Mouse (Mus musculus) liver, embryonic 11.5 days (tissue): ENCODE measurements around the gene 4930404H24Rik. TPM values are rescaled to one million over a fixed set of nuclear protein-coding genes. Genes with fewer than 3 reads are reported as not detected.

ENCODE experiments used
- ATAC-seq: fragments of 200-750 bp; cut with Nextera tagmentation; replicated peaks from 2 replicates; pipeline ENCODE4 v1.8.0; 2017; ENCODE audit warnings: moderate number of reproducible peaks, mild to moderate bottlenecking, moderate TSS enrichment, moderate library complexity; ENCODE audit not compliant: low FRiP score
- DNase-seq: peaks from one replicate; pipeline ENCODE4 v3.0.0-alpha.2; 2017; ENCODE audit warnings: low spot score
- H3K27ac ChIP-seq: fragments of 300-500 bp; sonication (generic); 2 replicates; pipeline ENCODE4 v1.5.1; 2014; ENCODE audit warnings: mild to moderate bottlenecking, low read depth, low read length, control low read depth
- H3K27me3 ChIP-seq: fragments of 300-500 bp; sonication (generic); replicated peaks from 2 replicates; pipeline ENCODE4 v1.6.1; 2014; ENCODE audit warnings: low read length, mixed read lengths; ENCODE audit not compliant: control insufficient read depth, insufficient read depth
- H3K36me3 ChIP-seq: fragments of 300-500 bp; sonication (generic); 2 replicates; pipeline ENCODE4 v1.6.1; 2014; ENCODE audit warnings: mild to moderate bottlenecking, low read length, moderate library complexity, mixed read lengths; ENCODE audit not compliant: control insufficient read depth, insufficient read depth
- H3K4me1 ChIP-seq: fragments of 300-500 bp; sonication (generic); replicated peaks from 2 replicates; pipeline ENCODE4 v1.6.1; 2014; ENCODE audit warnings: low read length, mixed read lengths; ENCODE audit not compliant: control insufficient read depth, insufficient read depth
- H3K4me2 ChIP-seq: fragments of 300-500 bp; sonication (generic); 2 replicates; pipeline ENCODE4 v1.6.1; 2014; ENCODE audit warnings: mild to moderate bottlenecking, control low read depth, moderate library complexity
- H3K4me3 ChIP-seq: fragments of 300-500 bp; sonication (generic); 2 replicates; pipeline ENCODE4 v1.5.1; 2014; ENCODE audit warnings: low read depth, low read length, control low read depth
- H3K9ac ChIP-seq: fragments of 300-500 bp; sonication (generic); 2 replicates; pipeline ENCODE4 v1.6.1; 2014; ENCODE audit warnings: low read depth, low read length, control low read depth
- H3K9me3 ChIP-seq: fragments of 300-500 bp; sonication (generic); 2 replicates; pipeline ENCODE4 v1.6.1; 2016; ENCODE audit warnings: low read length, inconsistent platforms, mixed read lengths; ENCODE audit not compliant: control insufficient read depth
- WGBS: fragments of 180-500 bp; shearing (Covaris S2); extraction: QIAGEN DNeasy Blood & Tissue Kit; methylation state at CpG from one replicate; pipeline ENCODE4 v1.1.7; 2014; 5-methylcytosine and 5-hydroxymethylcytosine counted together
- polyA plus RNA-seq: library from polyadenylated mRNA; unstranded; fragments of >200 nt; fragmentation: Nextera tagmentation; extraction: Ambion mirVana; gene quantifications from 2 replicates; pipeline ENCODE4 v1.2.1, GENCODE M21; 2014

Gene 4930404H24Rik
- polyA plus RNA-seq, 1 experiment from 2014 or later, result not detected

- H3K9ac ChIP-seq, result no peak overlapping the region
- DNase-seq (no peak), ATAC-seq (no peak)
- H3K9me3 ChIP-seq, result no peaks in the 10 kb centered on the region
- peaks cover 81% of the 10 kb centered on the region for H3K4me1 ChIP-seq
- H3K4me2 ChIP-seq, result no peak overlapping the region
- H3K4me3 ChIP-seq, result no peak overlapping the region
- H3K27me3 ChIP-seq, result no peaks in the 10 kb centered on the region
- 0 out of 2 replicates have a peak overlapping the region, but pooled peaks have one; percentile 1 for H3K27ac ChIP-seq
- H3K36me3 ChIP-seq, result no peaks in the 10 kb centered on the region
- 62% methylated on average over 9 of the region's 9 CpGs for WGBS
Observed at GRCm38 (mm10) chr2:153523143-153523542, 30.6 kb downstream of the 4930404H24Rik start.

- Histone ChIP-seq H3K27me3 (no peaks in the 10 kb centered on the region), H3K4me3 (no peak overlapping the region), H3K4me1 (peaks cover 81% of the 10 kb centered on the region), H3K36me3 (no peaks in the 10 kb centered on the region), H3K27ac (0 out of 2 replicates have a peak overlapping the region, but pooled peaks have one; percentile 3), H3K9me3 (no peaks in the 10 kb centered on the region), H3K4me2 (no peak overlapping the region), H3K9ac (0 out of 2 replicates have a peak overlapping the region, but pooled peaks have one; percentile 3)
- ATAC-seq (no peak), DNase-seq (no peak)
- 85% methylated on average over 12 of the region's 12 CpGs for WGBS
Observed at GRCm38 (mm10) chr2:153523656-153524055, 31.1 kb downstream of the 4930404H24Rik start.

GRCm38 (mm10) chr2:153524727-153525126 is 32.1 kb downstream of the 4930404H24Rik start:
- no peak overlapping the region for H3K9ac ChIP-seq
- H3K4me3 ChIP-seq, result no peak overlapping the region
- no peak for DNase-seq
- H3K4me1 ChIP-seq, result peaks cover 80% of the 10 kb centered on the region
- no peaks in the 10 kb centered on the region for H3K9me3 ChIP-seq
- WGBS, result 53% methylated on average over 2 of the region's 2 CpGs
- H3K36me3 ChIP-seq, result no peaks in the 10 kb centered on the region
- H3K27me3 ChIP-seq, result no peaks in the 10 kb centered on the region
- H3K4me2 ChIP-seq, result no peak overlapping the region
- H3K27ac ChIP-seq, result peak overlapping the region; percentile 95; the same call in 1 of the 2 replicates
- ATAC-seq, result no peak

GRCm38 (mm10) chr2:153525906-153526311 is 33.3 kb downstream of the 4930404H24Rik start:
- no peaks in the 10 kb centered on the region for H3K9me3 ChIP-seq
- no peaks in the 10 kb centered on the region for H3K27me3 ChIP-seq
- no peaks in the 10 kb centered on the region for H3K36me3 ChIP-seq
- 5% methylated on average over 10 of the region's 10 CpGs for WGBS
- peak overlapping the region; percentile 91 for H3K9ac ChIP-seq
- H3K27ac ChIP-seq, result peak overlapping the region; percentile 95
- H3K4me2 ChIP-seq, result peak overlapping the region; percentile 89
- DNase-seq (peak; percentile 81), ATAC-seq (peak; percentile 86)
- H3K4me1 ChIP-seq, result peaks cover 75% of the 10 kb centered on the region
- peak overlapping the region; percentile 25; the same call in 1 of the 2 replicates for H3K4me3 ChIP-seq

GRCm38 (mm10) chr2:153526850-153527530 is 34.4 kb downstream of the 4930404H24Rik start:
- 61% methylated on average over 9 of the region's 9 CpGs for WGBS
- Histone ChIP-seq H3K27ac (peak overlapping the region; percentile 95), H3K9ac (peak overlapping the region; percentile 91), H3K36me3 (no peaks in the 10 kb centered on the region), H3K4me1 (peaks cover 64% of the 10 kb centered on the region), H3K4me3 (peak overlapping the region; percentile 80), H3K9me3 (no peaks in the 10 kb centered on the region), H3K4me2 (peak overlapping the region; percentile 89), H3K27me3 (no peaks in the 10 kb centered on the region)
- DNase-seq (peak; percentile 55), ATAC-seq (no peak)

DNA sequence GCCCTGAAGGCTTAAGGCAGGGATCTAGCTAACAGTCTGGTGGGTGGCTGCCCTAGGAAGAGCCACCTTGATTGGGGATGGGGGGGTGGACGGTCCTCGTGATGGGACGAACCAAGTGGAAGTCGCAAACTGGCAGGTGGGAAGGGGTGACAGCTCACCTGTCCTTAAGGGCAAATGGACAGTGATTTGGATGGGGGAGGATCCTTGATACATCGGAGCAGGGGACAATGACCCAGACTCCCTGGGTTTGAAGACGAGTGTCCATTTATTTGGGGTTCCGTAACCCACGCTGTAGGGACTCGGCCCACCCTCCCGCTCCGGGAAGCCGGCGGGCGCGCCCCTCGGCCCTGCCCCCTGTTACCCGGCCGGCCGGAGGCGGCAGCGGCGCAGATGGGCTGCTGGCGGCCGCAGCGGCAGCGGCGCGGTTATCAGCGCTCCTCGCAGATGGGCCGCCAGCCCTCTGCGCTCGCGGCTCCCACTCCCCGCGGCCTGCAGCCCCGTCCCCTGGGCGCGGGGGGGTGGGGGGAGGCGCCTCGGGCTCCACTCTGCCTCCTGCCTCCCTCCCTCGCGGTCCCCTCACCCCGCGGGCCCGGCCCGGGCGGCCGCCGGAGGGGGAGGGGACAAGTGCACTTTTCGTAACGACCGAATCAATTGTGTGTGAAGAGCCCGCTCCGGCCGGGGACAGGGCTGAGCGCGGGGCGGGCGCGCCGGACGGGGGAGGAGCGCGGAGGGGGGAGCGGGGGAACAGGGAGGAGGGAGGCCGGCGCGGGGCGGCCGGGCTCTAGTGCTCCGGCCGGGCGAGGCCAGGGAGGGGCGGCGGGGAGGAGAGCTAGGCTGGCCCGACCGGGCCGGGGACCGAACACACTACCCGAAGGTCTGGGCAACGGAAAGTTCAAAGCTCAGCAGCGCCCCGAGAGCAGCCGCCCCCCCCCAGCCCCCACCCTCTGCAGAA is 35.3 kb downstream of the 4930404H24Rik start:
- under 1% methylated on average over 66 of the region's 85 CpGs for WGBS
- Histone ChIP-seq H3K27ac (peak overlapping the region; percentile 95), H3K4me1 (peaks cover 55% of the 10 kb centered on the region), H3K36me3 (no peaks in the 10 kb centered on the region), H3K27me3 (no peaks in the 10 kb centered on the region), H3K4me3 (peak overlapping the region; percentile 80), H3K4me2 (peak overlapping the region; percentile 89), H3K9ac (peak overlapping the region; percentile 91), H3K9me3 (no peaks in the 10 kb centered on the region)
- peak; percentile 55 for ATAC-seq
- no peak for DNase-seq

- ATAC-seq, result peak; percentile 25
- H3K9me3 ChIP-seq, result no peaks in the 10 kb centered on the region
- peaks cover 46% of the 10 kb centered on the region for H3K4me1 ChIP-seq
- H3K9ac ChIP-seq, result peak overlapping the region; percentile 91
- no peaks in the 10 kb centered on the region for H3K36me3 ChIP-seq
- DNase-seq, result peak; percentile 83
- peak overlapping the region; percentile 95 for H3K27ac ChIP-seq
- H3K4me3 ChIP-seq, result peak overlapping the region; percentile 80
- WGBS, result under 1% methylated on average over 40 of the region's 70 CpGs
- no peaks in the 10 kb centered on the region for H3K27me3 ChIP-seq
- H3K4me2 ChIP-seq, result peak overlapping the region; percentile 89
Observed at GRCm38 (mm10) chr2:153528571-153529364, 36.2 kb downstream of the 4930404H24Rik start.

DNA sequence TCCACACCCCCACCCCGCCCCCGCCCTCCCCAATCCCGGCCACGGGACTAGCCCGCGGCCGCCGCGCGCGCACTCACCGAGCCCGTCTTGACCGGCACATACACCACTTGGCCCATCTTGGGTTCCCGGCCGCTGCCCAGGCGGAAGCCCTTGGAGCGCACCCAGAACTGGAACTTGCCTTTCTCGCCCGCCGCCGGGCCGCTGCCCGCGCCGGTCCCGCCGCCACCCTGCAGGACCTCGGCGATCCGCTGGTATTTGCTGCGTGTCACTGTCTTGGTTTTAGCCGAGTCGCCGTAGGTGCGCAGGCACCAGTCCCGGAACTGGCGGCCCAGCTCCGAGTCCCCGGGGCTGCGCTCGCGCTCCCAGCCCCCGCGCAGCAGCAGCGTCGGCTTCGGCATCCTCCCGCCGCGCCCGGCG is 36.8 kb downstream of the 4930404H24Rik start:
- Histone ChIP-seq H3K27me3 (no peaks in the 10 kb centered on the region), H3K4me1 (peaks cover 40% of the 10 kb centered on the region), H3K4me3 (peak overlapping the region; percentile 80), H3K36me3 (no peaks in the 10 kb centered on the region), H3K9ac (peak overlapping the region; percentile 91), H3K9me3 (0 out of 2 replicates have a peak, but pooled peaks cover 3% of the 10 kb centered on the region), H3K4me2 (peak overlapping the region; percentile 89), H3K27ac (peak overlapping the region; percentile 95)
- DNase-seq (no peak), ATAC-seq (no peak)
- WGBS, result under 1% methylated on average over 43 of the region's 53 CpGs
